Mouse (Mus musculus): ENCODE measurements at regions not wholly inside any gene's neighbourhood (a gene's known extent, or its start where the extent isn't known, plus 50 kb on each side); places are given as distances from the start of the nearest gene placed in this dataset.

DNA sequence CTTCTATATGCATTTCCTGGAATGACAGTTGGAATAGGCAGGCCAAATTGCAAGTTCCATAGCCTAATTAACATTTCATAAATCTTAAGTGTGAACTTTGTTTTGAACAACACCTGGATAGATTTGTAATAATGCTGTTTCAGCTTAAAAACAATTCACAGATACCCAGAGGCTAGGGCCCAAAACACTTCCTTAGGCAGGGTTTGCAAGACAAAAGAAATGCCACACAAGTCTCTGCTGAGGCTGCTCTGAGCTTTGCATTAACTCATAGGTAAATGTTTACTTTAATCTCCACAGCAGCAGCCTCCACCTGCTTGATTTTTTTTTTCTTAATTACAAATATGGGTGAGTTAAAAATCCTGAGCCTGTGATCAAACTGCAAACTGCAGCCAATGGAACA, 118.4 kb downstream of the Gnat3 start:
- intact Hi-C loops (cut with DNase I) = no loop called here
- no peak for DNase-seq

DNA sequence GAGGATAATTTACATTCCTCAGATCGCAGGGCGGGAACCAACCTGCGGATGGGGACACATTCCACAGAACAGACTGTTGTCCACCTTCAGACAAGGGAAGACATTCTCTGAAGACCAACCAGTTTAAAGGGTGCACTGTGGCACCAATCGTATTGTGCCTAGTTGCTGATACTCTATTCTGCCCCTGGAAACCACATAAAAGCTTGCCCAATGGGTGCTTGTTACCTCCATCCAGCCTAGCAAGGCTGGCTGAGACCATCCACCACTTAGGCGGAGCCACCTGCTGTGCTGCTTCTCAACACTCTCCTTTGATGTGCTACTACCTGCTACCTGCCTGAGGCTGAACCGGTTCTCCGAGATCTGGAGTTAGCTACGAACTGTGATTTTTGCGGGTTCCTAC, 119.9 kb downstream of the Gnat3 start:
- intact Hi-C loops (cut with DNase I) = no loop called here
- DNase-seq = no peak

DNA sequence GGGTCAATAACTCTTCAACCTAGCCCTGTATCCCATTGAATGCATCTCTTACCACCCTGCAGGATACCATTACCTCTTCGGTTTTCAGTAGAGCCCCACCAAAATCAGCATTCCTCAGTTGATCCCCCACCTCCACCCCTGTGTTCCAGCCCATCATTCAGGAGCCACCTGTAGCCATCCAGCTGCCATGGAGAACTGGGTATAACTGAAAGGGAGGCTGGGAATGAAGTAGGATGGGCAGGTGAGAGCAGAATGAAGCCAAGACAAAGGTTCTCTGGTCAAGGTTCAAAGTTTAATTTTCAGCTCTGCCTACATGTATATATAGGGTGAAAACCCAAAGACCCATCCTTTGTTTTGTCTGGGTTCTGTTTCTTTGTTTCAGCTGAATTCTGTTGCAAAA, 121.4 kb downstream of the Gnat3 start:
- intact Hi-C loops (cut with DNase I) = no loop called here
- DNase-seq = no peak

DNA sequence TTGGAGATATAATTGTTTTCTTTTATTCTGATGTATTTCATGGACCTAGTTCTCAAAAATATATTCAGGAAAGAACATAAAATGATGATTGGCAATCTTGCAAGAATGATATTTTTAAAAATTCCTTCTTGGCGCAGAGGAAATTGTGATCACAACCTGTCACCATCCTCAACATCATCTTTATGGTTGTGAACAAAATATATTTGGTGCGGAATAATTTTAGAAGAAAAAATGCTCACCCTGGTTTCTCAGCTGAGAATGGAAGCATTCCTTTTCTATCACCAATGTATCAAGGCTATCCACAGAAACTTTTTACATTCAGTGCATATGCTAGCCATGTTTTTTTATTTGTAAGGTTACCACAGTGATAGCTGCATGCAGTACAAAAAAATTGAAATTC, 123.1 kb downstream of the Gnat3 start:
- intact Hi-C loops (cut with DNase I) = no loop called here
- no peak for DNase-seq

DNA sequence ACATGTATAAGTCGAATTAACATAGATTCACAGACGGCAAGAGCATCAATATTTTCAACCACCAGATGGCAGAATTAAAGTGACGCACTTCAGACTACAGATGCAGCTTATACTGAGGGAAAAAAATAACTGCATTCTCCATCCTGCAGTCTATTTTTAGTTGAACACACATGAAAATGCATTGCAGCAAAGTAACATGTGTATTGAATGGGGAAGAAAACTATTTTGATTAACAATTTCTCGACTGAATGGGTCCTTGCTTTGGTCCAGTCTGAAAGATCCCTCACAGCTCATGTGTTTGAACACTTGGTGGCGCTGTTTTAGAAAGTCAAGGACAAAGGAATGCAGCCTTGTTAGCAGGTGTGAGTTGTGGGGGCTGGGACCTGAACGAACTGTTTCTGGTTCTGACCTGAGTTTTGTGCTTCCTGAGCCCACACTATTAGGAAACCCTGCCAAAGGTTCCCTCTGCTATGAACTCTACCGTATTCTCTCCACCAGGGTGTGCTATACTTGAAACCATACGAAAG, 125.6 kb downstream of the Gnat3 start:
- intact Hi-C loops (cut with DNase I) = loop anchor here (1.0 kb wide), 1 partner anchor 358 kb away; no protein-coding TSS in a partner anchor

DNA sequence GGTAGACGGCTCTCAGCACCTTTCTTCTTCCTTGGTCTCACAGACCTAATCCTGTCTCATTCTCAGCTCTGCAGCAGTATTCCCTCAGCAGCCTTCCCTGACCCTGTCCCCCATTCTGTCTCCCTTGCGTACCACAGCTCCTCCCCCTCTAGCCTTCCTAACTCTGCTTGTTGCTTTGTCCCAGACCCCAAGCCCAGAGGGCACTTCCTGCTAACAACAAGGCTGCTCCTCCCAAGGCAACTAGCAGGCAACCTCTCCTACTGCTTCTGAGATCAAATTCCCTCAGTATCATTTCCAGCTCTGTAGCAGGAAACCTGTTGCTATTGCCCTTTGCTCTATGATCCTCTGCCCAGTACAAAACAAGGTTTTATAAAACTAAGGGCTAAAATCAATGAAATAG, 127.6 kb downstream of the Gnat3 start:
- intact Hi-C loops (cut with DNase I) = no loop called here
- no peak for DNase-seq

More for the DNA sequence above, 125.6 kb downstream of the Gnat3 start:
- peak; percentile 21 to 25 for DNase-seq

DNA sequence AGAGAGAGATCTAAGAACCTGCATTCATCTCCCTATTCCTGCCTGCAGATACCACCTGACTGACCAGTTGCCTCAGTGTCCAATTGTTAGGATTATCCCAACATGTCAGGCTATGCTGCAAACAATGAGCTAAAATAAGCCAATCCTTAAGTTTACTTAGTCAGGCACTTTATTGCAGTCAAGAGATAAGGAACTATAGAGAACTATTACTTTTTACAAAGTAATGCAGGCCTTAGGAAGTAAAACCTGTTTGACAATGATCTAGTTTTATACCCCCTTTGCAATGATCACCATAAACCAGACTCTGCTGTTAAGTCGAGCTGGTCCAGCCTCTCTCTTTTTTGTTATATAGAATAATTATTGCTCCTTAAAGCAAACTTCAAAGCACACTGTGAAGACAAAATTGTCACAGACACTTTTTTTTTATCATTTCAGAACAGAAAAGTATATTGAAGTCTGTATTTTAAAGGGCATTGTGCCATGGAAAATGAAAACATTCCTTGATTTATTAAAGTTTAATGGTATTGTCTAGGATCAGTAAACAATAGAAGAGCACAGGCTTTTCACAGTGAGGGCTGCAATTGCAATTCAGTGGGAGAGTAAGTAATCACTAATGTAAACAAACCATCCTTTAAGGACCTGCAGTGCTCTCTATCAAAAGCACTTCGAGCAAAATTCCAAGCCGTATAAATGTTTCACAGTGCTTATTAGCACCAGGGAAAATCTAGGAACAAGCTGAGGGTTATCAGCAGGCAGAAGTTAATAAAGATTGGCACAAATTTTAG, 152.7 kb downstream of the Gnat3 start:
- intact Hi-C loops (cut with DNase I) = no loop called here
- DNase-seq = no peak

DNA sequence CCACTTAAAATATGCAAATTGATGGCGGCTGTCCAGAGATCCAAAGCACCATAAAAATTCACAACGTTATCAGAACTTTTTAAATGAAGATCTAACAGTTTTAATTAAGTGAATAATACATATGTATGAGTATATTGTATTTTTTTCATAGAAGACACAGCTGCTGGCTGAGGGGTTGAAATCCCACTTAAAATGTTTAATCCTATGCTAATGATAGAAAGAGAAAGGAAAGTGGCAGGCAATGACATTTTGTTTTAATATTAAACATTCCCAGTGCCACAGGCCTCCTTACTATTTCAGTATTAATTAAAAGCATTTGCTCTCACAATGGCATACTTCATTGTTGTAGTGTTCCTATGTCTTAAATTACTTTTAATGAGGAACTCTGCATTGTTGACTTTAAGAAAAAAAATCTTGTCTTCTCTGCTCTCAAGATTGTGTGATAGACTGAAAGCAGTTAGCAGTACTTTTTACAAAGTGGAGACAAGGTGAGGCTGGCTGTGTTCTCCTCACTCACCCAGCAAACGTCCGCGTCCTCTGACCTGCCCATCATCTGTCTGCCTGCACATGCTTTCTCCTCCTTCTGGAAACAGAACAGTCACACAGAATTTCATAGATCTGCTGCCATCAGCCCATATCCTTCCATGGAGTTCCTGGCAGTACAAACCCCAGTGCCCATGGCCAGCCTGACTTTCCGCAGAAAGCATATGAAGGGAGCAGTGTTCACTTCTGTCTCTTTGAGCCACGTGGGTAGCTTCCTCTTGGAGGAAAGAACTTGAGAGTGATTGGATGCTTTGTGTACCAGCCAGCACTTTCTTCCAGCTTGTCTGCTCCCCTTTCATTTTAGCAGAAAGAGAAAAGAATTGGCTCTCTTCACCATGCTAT, 173.7 kb downstream of the Gnat3 start:
- intact Hi-C loops (cut with DNase I) = no loop called here

DNA sequence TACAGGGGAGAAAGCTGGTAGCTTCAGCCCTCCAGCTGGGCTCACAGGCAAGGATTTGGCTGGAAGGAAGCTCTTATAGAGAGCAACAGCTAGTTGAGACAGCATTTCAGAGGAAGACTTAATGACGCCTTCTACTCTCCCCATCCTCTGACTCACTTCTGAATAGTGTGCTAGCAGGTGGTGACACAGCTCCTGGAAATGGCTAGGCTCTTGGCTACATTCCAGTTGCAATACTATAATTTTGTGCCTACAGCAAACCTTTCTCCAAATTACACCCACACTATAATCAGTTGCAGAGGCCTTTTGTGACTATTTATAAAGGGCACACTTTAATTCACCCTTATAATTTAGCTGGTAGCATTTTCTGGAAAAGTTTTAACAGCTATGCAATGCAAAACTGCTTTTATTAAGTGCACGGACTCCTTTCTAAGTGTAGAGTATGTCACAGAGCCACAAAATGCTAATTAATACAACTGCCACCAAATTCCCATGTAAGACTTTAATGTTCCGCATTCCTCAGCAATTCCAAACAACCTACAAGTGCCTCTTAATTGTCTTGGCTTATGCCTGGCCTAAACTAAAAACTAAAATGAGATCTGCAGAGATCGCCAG, 175.2 kb downstream of the Gnat3 start:
- intact Hi-C loops (cut with DNase I) = no loop called here

More for the DNA sequence above, 173.7 kb downstream of the Gnat3 start:
- DNase-seq = no peak

DNA sequence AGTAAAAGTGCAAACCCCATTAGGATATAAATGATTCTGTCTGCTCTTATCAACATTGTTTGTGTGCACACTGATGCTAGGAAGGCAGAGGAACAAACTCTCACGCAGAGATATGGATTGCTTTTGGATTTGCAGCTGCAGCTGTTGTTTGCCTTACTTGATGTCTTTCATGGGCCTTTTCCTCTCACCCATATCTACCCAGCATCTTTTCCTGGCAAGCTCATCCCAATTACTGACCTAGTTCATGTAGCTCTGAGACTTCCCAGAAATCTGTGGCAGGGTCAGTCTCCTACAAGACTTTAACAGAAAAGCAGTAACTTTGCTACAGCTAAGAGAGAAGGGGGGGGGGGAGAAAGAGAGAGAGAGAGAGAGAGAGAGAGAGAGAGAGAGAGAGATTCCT, 189.9 kb downstream of the Gnat3 start:
- intact Hi-C loops (cut with DNase I) = no loop called here
- peak in 1 of 2 experiments; percentile 10 for DNase-seq

More for the DNA sequence above, 175.2 kb downstream of the Gnat3 start:
- DNase-seq = no peak

DNA sequence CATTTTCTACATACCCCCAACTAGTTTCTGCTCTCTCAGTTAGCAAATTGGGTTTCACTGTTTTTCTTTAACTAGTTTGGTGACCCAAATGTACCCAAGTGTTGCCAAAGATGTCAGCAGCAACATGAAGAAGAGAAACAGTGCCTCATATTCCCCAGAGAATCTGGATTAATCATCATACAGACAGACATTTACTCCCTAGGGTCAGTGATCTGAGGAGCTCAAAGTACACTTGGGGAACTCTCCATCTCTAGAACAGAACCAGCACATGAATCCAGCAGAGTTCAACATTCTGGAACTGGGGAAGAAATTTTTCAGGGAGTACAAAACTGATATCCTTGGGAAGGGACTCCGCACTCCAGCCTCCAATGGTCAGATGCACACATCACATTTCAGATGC, 191.4 kb downstream of the Gnat3 start:
- no peak for DNase-seq
- intact Hi-C loops (cut with DNase I) = no loop called here

DNA sequence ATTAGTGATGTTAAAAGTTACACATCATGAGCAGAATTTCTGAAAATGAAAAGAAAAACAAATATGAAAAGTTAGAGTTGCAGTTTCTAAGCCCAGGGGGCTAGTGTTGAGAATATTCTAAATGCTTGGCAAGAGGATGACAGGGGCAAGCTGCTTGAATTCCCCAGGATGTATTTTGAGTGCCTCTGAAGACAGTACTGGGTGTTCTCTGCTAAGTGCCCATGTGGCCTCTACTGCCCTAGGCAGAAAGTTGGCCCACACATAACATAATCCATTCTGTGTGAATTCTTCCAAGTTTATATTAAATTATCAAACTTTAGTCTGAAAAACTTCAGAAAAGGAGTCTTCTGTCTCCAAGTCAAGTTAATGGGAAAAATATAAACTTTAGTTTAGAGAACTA, 196.6 kb downstream of the Gnai1 start:
- intact Hi-C loops (cut with DNase I) = no loop called here
- no peak for DNase-seq

DNA sequence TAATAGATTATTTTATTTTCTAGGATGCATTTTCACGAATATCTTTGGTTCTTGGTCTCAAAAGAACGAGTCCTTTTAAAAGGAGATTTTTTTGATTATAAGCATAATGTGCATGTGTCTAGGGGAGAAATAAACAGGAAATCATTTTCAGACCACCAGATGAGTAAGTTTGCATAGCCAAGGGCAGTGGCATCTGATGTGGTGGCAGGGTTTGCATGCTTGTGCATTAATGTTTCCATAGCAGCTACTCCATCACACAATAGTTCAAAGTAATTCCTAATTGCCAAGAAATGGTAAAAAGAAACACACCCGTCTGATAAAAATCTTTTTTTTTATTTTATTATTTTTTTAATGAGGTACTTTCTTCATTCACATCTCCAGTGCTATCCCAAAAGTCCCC, 182.3 kb downstream of the Gnai1 start:
- intact Hi-C loops (cut with DNase I) = no loop called here

DNA sequence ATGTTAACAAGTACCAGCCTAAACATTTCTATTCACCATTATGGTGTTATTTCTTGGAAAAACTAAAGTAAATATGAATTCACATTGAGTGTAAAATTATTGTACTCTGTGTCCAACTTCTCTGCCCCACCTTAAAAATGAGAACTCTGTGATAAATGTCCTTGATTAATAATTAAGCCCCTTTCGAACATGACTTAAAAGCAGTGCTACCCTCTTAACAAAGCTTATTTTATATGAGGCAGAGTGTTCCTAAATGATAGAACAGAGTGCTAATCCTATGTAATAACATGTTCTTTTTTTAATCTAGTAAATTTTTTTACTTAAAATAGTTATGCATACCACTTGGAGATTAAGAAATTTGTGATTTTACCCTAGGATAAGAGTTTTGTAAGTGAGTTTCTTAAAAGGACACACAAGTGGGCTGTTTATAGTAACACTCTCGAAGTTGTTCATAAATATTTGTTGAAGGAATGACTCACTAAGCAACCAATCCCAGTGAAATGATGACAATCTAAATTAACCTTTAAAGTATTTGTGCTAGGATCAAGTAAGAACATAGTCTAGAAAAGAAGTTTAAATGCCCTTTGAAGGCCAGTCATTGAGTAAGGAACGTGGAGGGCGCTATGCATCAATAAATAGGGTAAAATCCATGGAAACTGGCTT, 148.6 kb downstream of the Gnai1 start:
- intact Hi-C loops (cut with DNase I) = no loop called here
- DNase-seq = no peak

More for the DNA sequence above, 182.3 kb downstream of the Gnai1 start:
- no peak for DNase-seq
